Mouse (Mus musculus) monocyte, adult 2 months (primary cell): Measurements from ENCODE around the gene Grhl3.
"Not testable (repeated sequence)": the region's sequence is repeated elsewhere in the genome, so short reads cannot be mapped to it uniquely, and the experiment has no call there.

ENCODE experiments used
- DNase-seq, 2 experiments: peaks; one replicate each; pipeline ENCODE4 v3.0.0; 2022; ENCODE audit warnings: low spot score in 2 of 2, low read depth in 1 of 2

The Grhl3 gene

DNA sequence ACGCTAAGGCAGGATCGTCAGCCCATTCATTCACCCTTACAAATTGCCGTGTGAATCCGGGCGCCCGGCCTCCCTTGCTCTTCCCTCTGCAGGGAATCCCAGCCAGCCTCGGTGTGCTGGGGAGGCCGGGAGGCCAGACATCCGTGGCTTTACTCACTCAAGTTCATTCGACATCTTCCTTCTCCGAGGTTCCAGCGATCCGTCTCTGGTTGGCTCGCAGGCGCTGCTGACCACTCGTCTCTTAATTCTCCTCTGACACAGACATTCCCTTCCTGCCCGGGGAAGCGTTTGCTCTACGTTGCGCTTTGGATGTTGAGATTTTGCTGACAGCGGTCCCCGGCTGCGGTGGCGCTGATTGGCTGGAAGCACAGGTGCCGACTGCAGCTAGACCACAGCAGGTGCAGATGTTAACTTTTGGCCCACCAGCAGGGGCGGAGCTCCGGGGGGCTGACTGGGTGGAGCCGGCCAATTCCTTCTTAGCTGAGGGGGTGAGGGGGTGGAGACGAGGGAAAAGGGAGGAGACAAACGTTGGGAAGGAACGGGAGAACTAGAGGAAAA, at the start of gene Grhl3:
Gene Grhl3 (minus strand): TSS at position 380 of the 558 bp plus-strand sequence.
- no peak for DNase-seq

DNA sequence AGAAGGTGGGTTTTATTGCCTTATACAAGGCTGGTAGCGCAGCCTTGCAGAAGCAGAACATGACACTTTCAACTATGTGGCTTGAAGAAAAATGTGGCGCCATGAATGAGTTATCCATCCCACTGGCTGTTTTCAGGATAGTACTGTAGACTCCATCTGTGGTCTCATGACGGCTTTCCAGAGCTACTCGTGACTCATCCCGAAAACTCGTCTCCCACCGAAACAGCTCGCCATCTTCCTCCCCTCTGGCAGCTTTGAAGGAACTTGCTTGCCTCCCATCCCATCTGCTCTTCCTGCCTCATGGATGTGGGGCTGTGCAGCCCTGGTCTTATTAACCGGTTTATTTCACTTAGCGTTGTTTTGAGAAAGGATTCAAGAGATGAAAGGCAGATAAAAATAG, 48.9 kb upstream of the Grhl3 start:
- DNase-seq = no peak

DNA sequence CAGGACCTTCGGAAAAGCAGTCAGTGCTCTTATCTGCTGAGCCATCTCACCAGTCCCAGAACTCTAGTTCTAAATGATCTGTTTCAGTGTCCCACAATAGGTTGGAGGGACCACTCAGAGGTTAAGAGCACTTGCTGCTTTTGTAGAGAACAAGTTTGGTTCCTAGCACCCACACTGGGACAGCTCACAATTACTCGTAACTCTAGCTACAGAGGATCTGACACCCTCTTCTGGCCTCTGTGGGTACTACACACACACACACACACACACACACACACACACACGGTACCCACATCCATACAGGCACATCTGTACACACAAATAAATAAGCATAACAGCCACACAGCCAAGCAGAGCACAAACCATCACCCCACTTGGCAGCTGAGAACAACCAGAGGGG, 47.0 kb upstream of the Grhl3 start:
- no peak for DNase-seq

DNA sequence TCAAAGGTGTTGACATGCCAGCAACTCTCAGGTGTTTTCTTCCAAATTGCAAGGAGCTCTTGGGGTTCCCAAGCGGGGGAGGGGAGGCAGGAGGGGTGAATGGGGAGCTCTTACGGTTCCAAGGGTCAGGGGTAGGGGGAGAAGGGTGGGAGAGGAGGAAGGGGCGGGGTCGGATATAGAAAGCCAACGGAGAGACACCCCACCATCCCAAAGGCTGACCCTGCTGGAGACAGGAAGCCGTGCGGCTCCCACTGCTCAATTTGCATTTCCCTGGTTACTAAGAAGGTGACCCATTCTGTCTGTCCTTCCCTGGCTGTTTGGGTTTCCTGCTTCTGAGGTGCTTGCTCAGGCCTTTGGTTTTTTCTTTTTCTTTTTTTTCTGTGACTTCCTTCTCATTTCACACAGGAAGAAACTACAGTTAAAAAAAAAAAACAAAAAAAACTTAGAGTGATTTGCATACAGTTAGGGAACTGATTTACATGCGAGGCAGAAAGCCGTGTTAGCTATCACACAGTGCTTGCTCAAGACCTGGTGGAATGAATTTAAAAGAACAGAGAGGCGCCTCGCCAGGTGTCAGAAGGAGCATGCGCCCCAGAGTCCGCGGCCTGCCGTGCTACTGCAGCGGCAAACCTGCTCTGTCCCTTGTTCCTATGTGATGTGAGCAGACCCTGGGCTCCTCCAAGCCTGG, 44.5 kb upstream of the Grhl3 start:
- DNase-seq = no peak

DNA sequence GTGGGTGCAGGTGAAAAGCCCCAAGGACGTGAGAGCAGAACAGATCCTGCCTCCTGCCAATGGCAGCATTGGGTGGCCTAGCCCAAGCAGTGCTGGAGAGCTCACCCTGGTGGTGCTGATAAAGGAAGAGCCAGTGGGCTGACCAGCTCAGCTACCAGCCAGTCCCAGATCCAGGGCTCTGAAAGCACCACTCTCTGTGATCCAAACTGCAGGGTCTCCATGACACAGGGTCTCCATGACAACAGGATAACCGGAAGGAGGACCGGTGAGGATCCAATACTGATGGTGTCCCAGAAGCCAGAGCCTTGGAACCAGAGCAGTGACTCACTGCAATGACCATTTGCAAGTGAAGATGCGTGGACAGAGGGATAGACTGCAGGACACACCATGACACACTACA, 43.6 kb upstream of the Grhl3 start:
- DNase-seq = no peak

DNA sequence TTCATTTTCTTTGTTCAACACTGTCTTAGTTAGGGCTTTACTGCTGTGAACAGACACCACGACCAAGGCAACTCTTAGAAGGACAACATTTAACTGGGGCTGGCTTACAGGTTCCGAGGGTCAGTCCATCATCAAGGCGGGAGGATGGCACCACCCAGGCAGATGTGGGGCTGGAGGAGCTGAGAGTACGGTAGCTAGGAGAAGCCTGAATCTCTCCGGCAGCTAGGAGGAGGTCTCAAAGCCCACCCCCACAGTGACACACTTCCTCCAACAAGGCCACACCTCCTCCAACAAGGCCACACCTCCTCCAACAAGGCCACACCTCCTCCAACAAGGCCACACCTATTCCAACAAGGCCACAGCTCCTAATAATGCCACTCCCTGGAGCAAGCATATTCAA, 41.9 kb upstream of the Grhl3 start:
- not testable (repeated sequence) for DNase-seq

DNA sequence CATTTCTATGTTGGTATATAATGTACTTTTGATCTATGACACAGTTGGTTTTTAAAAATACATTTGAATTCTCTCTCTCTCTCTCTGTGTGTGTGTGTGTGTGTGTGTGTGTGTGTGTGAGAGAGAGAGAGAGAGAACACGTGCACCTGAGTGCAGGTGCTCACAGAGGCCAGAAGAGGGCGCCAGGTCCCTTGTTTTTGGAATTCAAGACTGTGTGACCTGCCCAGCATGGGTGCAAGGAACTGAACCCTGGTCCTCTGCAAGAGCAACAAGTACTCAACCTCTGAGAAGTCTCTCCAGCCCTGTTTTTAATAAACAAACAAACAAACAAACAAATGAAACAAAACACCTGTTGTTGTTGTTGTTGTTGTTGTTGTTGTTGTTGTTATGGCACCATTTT, 36.6 kb upstream of the Grhl3 start:
- no peak for DNase-seq

DNA sequence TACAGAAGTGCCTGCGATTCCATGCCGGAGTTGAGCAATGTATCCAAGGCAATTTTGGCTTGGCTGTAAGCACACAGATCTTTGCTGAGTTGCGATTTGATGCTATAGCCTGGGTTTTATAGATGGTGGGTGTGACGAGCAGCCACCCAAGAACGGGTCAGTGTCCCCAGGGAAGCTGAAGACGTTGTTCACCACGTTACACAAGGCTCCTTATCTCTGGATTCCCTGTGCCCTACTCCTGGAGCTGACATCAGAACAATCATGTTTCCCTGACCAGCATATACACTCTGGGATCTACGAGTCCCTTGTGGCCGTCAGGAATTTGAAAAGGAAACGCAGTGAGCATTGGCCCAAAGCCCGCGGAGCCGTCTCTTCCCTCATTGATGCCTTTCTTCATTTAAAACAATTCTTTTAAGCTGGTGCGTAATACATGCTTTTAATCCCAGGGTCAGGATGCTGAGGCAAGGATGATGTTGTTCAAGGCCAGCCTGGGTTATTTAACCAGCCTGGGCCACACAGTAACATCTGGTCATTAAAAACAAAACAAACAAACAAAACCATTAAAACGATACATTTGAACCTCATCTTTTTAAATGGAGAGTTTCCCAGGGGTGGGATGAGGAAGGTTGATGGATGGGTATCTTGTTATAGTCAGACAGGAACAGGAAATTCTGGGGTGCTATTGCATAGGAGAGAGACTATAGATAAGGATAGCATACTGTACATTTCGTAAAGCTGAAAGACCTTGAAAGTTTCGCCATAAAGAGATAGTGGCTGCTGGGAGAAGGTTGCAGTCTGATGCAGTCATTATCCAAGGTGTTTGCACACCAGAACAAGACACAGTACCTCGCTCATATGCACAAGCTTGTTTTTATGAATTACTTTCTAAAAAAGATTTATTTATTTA, 34.8 kb upstream of the Grhl3 start:
- no peak for DNase-seq

DNA sequence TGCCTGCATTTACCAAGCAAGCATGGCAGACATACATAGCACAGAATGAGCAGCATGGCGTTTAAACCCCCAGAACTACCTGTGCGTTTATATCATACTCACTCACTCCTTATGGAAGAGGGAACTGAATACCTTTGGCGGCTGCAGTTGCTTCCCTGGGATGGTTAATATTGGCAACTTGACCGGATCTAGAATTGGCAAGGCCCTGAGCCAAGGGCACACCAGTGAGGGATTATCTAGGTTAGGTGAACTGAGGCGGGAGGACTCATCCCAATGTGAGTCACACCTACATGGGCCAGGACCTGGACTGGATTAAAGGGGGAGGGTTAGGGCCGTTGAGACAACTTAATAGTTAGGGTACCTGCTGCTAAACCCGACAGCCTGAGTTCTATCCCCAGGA, 32.8 kb upstream of the Grhl3 start:
- no peak for DNase-seq

DNA sequence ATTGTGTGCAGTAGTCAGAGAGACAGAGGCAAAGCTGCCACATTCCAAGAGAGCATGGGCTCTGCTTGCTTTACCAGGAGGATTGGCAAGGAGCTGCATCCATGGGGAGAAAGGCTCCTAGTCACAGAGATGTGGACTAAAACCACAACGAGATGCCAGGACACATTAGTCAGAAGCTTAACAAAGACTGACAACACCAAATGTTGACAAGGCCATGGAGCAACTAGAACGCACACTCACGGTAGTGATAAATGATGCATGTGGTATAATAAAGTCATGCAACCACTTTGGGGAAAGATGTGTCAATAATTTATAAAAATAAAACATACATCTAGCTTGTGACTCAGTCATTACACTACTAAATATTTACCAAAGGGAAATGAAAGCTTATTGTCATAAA, 28.1 kb upstream of the Grhl3 start:
- DNase-seq = no peak

DNA sequence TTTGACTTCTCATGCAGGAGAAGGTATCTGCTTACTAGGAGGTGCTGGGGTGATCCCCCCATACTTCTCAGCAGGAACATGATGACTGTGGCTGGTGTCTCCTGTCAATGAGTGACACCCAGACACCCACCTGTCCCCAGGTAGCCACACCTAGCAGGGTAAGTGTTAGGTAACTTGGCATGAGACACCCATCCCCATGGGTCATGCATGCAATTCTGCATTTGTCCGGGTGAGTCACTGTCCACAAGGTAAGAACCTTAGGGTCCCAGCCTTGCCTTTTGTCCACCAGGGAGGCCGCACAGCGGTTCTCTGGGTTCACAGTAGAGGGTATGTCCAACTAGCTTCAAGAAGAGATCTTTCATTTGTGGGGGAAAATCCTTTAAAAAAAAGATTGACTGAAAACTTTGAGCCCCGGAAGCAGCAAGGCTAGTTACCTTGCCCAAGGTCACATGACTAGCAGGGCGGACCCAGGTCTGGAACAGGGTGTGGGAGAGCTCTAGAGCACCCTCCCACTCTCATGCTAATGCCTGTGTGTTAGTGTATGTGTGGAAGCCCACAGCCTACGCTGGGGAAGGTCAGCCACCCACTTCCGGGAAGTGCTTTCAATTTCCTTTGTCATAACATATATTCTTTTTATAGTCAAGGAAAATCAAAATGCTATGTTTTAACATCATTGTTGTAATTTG, 26.2 kb upstream of the Grhl3 start:
- no peak for DNase-seq

DNA sequence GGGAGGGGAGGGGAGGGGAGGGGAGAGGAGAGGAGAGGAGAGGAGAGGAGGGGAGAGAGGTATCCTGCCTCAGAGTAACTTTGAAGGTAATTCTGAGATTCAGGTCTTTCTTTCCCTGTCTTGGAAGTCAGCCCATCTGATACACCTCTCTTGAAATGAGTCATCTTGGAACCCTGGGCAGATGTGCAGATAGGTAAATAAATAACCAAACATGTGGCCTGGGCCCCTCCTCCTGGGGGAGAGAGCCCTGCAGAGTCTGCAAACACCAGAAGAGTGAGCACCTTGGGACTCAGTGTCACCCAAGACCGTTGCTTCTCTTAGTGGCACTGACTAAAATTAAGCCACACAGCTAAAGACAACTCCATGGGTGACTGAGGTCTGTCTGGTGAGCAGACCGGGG, 25.6 kb upstream of the Grhl3 start:
- DNase-seq = no peak

DNA sequence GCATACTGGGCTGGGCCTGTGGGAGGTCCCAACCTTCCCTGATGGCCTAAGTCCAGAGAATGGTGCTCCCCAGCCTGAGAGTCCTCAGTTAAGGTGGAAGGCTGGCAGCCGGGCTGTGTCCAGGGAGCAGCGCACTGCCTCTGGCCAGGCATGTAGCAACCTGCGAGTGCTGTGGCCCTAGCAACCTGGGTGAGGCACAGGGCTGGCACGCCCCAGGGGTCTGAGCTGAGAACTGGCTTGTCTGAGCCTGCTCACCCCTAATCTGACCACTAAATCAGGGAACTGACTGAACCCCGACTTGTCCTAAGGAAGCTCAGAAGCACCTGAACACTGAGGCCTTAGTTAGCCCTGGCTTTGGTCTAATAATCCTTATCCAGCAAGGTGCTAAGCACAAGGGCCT, 24.1 kb upstream of the Grhl3 start:
- no peak for DNase-seq

DNA sequence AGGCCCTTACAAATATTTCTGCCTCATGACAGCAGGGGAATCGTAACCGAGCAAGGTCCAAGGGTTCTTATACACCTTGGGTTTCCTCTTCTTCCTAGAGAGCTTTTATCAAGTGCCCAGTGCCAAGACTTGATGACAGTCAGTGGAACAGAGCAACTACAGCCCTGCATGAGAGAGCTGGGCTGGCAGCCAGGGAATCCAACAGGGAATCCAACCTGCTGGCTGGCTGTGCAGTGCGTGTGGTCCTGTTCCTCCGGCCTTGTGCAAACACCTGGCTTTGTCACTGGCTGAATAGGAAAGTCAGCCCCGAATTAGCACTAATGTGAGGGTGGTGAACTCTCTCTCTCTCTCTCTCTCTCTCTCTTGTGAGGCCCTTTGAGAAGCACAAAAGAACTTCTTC, 22.5 kb upstream of the Grhl3 start:
- DNase-seq = no peak

DNA sequence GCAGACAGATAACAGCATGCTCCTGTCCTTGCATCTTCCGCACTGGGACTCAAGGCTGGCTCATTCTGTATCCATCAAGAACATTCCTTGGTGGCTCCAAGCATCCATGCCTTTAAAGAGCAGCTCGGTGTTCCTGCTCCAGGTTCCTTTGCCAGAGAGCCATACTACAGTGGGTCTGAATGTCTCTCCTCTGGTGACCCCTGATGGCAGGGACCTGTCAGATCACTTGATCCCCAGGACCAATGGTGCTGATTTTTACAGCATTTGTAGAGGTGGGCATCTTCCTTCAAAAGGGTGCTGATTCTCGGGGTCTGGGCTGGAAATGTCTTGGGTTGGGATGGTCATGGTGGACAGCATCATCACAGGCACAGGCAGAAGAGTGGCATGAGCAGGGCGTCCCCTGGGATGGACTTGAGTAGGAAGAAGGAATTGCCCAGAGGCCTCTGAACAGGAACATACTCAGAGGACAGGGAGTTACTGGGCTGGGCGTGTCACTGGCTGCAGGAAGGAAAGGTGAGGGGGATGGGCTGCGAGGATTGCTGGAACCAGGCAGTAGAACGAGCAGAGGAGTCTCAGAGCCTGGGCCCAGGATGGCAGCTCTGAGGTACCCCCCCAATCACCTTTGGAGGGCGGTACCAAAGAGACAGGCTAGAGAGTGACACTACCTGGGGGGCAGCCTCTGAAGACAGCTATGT, 18.3 kb upstream of the Grhl3 start:
- DNase-seq = no peak

DNA sequence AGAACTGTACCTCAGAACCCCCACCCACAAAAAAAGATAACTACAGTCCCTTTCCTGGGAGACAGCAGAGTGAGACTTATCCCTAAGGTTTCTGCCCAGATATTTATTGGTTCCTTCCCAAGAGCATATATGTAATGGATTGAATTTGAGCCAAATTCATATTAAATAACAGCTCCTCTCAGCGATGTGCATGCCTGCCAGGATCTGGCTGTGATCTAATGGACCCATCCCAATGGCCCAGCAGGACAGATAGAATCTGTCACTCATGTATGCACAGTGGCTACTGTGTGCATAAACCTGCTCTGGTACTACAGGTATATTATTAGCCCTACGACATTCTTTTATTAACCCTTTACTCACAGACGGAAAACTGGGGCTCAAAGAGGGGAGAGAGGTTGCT, 17.7 kb upstream of the Grhl3 start:
- DNase-seq = no peak

DNA sequence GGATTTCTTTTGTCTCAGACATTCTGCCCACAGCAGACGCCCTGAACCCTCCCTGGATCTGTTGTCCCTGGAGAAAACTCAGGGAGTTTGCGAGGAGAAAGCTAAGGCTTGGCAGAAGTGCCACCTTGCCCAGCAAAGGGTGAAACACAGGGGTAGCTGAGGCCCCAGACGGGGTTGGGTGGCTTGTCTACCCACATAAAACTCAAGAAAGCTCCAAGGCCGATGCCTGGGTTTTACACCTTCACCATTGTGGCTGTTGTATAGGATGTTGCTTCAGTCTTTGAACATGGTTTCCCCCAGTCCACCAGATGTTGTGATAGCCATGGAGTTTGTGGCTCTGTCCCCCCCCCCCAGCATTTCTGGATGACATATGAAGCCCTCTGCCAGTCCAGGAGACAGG, 11.4 kb upstream of the Grhl3 start:
- DNase-seq = no peak

DNA sequence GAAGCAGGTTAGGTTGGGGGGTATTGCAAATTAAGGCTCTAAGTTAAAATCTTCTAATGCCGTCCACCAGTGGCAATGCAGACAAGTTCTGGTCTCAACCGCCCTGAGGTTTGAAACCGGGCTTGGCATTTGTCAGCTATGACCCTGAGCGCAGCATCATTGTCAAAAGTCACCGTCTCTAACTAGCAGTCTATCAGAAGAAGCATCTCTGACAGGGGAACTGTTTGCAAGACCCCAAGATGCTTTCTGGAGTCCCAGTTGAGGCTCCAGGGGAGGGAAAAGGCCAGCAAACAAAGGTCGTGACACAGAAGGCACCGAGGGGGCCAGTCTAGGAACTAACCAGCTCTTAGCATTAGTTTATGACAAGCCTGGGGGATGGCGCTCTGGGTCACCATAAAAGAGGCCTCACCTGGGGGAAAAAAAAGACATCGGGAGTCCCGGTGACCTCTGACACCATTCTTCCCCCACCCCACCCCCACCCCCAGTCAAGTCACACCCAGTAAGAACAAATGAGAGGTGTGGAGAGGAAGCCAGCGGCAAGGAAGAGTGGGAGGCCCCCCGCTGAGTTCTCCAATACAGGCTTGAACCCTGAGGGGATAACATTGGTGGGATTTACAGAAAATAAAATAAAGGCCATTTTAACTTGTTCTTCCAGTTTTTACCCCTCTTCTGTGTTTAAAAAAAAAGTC, 7.9 kb upstream of the Grhl3 start:
- DNase-seq = no peak

DNA sequence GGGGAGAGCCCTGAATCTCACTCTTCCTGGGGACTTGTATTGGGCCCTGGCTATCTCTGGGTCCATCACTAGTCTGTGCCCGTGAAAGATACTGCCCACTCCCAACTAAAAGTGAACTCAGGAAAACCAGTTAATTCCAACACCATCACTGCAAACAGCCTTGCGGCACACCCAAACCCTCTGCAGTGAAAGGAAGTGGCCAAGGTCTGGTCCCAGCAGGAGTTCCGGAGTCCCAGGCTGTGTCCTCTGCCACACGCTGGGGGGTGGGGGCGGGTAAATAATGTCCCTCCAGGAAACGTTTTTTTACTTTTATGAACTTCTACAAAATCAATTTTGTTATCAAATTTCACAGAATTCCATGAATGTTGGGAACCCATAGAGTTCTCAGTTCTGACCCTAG, 6.3 kb upstream of the Grhl3 start:
- DNase-seq = no peak

DNA sequence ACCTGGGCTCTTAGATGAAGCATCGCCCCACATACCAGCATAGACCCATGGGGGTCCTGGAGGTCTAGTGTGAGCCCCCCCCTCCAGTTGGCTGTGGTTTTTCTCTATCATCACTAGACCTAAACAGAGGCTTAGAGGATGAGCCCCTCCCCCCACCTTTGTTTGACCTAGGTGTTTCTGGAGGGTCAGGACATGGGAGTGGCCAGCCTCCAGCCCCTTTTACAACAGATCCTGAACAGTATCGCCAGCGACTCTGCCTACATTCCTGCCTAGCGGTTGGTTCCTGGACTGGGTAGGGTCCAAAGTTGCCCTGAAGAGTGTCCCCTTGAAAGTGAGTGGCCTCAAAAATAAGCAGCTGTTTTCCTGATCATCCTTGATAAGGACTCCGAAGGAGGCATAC, 5.1 kb upstream of the Grhl3 start:
- DNase-seq = no peak
